Mouse (Mus musculus) liver, postnatal 0 days (tissue): Measurements from ENCODE around the gene Radil.

Source experiments
- CTCF ChIP-seq: sonication (generic); IDR thresholded peaks from 2 replicates; pipeline ENCODE4 v1.5.1; 2016; ENCODE audit warnings: antibody characterized with exemption, low read depth
- EP300 ChIP-seq: IDR thresholded peaks from 2 replicates; pipeline ENCODE4 v1.6.1; 2016; ENCODE audit warnings: antibody characterized with exemption, low read depth, mild to moderate bottlenecking

DNA sequence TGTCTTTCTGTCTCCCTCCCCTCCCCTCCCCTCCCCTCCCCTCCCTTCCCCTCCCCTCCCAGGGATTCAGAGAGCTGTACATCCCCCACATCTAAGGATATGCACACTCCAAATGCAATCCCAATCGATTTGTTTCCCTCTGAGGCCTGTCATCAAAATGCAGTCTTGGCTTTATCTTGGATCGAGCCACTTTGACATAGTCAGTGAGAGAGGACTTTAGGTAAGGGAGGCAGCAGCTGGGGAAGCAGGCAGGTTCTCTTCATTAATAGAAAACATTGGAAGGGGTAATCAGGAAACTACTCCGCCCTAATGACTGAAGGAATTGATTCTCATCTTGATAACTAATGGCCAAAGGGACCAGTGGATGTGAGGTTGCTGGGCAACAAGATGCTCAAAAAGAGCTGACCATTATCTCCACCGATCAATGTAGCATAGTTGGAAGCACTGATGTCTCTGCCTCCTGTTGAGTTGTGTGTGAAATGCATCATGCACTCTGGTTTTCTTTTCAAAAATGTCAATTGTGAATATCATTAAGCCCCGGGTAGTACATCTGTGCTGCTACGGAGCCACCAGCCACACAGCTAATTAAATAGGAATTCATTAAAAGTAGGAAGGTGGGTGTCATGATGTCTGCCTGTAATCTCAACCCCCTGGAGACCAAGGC, 40.2 kb upstream of the Radil start:
- TF ChIP-seq CTCF (no peak), EP300 (no peak)
